Mouse (Mus musculus) thymus, postnatal 14 days (tissue): Measurements from ENCODE around the gene Hist2h2ac.
"Not testable (repeated sequence)": the region's sequence is repeated elsewhere in the genome, so short reads cannot be mapped to it uniquely, and the experiment has no call there.

Experiments
- DNase-seq: peaks from one replicate; pipeline ENCODE4 v3.0.0; 2021

Gene Hist2h2ac

DNA sequence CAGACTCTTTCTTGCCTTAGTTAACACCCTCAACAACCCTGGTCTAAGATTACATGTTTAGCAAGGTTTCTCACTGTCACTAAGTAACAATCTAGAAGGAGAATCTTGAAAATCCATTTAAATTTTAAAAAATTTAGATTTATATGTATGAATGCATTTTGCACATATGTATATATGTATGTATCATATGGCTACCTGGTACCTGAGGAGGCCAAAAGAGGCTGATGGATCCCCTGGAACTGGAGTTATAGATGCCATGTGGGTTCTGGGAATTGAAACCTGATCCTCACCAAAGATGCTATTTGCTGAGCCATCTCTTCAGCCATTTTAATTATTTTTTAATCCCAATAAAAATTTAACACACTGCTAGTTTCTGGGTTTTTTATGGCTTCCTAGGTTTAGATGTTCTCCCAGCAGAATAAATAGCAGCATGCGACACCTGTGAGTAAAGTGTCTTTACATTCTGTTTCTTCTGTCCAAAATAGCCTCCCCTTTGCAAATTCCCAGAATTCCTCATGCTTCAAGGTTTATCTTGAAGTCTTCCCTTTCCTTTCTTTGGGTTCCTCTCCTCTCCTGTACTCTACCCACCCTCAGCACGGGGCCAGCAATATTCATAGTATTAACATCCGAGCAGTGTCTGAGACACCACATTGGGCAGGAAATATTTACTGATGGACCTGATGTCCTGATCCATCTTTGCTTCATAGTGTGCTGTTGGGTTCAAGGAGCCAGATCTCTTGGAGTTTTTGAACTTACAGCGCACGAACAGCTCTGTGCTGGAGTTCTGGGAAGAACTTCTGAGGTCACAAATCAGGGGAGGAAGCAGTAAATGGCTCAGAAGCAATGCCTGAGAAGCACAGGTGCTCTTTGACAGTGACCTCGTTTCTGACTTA is 27.7 kb upstream of the Hist2h2ac start:
- no peak for DNase-seq

DNA sequence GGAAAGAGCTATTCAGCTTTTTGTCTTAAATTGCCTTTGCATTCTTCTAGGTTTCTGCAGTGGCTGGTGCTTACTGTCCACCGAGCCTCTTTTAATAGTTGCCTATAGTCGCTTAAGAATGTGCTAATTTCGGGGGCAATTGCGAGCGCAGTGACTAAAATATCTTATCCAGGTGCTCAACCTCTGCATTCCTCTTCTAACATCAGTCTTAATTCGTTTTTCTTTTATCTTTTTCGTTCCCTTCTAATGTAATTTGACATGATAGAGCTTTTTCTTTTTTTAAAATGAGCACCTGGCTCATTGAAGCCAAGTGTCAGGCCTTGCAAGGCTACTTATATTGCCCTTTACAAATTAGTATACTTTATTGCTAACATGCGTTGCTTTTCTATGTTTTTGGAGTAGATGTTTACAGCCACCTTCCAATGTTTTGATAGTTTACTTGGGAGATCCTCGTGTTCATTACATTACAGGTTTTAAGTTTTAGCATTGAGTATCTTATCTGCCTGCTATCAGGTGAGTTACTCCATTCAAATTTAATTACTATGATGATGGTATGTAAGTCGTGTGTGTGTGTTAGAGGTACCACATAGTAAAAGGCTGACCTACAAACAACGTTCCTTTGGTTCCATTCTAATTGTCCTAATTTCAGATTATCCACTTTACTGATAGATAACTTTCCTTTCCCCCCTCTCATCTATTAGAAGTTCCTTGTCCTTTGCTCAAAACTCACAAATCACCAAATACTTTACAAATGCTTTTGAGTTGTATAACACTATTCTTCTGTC is 26.9 kb upstream of the Hist2h2ac start:
- DNase-seq: no peak

DNA sequence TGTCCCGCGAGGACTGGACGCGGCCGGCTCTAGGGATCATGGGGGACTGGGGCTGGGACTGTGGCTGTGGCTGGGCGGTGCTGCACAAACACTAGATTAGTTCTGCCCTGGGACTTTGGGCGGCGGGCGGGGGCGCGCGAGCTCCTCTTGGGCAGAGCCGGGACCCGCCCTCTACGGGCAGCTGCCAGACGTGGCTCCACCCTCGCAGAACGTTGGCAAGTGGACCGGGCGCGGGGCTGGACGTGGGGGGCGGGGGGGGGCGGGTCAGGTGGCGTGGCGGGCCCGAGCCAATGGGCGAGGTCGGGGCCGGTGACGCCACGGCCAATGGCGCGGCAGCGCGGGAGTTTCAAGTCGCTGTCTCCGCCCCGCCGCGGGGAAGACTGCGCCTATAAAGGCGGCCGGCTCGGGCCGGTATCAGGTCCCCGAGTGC is 25.8 kb upstream of the Hist2h2ac start, which contains the start of gene Hist2h3c1:
Hist2h3c1 (plus strand) TSS at position 259 of the 430 bp plus-strand sequence.
- DNase-seq: not testable (repeated sequence)

DNA sequence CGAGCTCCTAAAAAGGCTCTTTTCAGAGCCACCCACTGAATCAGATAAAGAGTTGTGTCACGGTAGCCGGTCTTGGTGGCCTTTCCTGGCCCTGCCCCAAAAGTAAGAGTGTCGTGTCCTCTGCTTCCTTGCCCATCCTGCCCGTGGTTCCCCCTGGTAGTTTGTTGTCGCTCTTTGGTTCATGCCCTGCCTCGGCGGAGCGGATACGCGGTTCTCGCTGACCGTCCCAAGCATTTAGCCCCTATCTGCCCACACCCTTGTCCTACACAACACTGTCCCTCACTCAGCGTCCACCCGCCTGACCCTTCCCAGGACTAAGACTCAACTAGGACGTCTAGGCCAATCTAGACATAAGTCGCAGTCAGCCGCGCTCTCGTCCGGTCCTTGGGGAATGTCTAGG is 25.3 kb upstream of the Hist2h2ac start:
- not testable (repeated sequence) for DNase-seq

DNA sequence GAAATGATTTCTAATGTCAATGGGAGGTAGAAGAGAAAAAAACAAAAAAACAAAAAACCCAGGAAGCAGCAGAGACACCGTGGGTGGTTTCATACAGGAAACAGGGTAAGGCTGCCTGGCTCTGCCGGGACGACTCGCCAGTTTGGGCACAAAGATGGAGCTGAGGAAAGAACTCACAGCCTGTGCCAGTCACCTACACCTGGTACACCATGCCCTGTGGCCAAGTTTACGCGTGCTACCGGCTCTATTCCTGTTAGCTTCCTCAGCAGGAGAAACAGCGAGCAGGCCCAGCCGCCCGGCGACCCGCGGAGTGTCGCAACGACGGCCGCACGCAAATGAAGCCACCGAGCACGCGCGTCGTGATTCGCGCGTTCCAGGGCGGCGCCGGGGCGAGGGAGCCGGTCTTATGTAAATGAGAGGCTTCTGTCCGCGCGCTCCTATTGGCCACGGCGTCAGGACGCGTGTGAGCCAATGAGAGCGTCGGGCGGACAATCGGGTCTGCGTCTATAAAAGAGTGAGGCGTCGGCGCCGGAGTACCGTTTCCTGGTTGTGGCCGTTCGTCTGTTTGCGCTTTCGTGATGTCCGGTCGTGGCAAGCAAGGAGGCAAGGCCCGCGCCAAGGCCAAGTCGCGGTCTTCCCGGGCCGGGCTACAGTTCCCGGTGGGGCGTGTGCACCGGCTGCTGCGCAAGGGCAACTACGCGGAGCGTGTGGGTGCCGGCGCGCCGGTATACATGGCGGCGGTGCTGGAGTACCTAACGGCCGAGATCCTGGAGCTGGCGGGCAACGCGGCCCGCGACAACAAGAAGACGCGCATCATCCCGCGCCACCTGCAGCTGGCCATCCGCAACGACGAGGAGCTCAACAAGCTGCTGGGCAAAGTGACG is 24.6 kb upstream of the Hist2h2ac start, which contains the start of gene Hist2h2aa1:
Hist2h2aa1 (plus strand) TSS at position 495 of the 884 bp plus-strand sequence.
- DNase-seq: peak; percentile 86

DNA sequence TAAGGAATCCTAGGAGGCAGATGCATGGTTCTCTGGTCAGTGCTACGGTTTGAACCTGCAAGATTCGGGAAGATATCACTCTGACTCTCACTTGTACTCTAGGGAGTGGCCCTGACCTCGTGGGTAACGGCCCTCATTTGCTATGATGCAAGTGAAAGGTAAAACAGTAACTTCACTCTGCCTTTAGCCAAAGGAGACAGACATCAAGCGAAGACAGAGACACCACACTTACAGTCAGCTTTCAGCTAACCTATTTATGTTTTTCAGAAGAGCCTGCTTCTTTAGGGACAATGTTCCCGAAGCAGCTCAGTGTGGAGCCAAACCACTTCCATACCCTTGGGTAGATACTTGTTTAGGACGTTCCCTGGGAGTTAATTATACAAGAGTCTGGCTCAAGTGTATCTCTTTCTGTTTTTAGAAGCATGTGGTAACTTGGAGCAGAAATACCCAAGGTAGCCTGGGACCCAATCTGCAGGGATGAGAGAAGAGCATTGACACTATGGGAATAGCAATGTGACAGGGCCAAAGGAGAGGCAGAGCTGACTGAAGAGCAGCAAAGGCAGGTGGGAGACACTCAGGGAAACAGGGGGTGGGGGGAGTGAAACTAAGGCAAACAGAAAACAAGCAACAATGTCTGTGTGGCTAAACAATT is 23.4 kb upstream of the Hist2h2ac start:
- peak; percentile 47 for DNase-seq

DNA sequence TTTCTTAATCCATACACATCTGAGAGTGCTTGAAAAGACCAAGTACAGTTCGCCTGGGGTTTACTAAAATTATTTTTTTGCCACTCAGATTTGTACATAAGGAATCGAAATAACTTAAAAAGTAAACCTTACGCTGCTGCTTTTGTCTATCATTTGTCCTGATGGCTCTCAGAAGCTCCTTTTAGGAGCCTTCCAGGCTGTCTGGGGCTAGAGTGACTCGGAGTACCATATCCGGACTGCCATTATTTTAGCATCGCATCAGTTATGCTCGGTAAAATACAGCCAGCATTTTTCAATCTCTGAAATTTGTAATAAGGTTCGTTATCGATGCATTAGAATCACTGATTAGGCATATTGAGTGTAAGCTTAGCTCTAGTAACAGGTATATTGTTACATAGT is 20.1 kb upstream of the Hist2h2ac start:
- no peak for DNase-seq

DNA sequence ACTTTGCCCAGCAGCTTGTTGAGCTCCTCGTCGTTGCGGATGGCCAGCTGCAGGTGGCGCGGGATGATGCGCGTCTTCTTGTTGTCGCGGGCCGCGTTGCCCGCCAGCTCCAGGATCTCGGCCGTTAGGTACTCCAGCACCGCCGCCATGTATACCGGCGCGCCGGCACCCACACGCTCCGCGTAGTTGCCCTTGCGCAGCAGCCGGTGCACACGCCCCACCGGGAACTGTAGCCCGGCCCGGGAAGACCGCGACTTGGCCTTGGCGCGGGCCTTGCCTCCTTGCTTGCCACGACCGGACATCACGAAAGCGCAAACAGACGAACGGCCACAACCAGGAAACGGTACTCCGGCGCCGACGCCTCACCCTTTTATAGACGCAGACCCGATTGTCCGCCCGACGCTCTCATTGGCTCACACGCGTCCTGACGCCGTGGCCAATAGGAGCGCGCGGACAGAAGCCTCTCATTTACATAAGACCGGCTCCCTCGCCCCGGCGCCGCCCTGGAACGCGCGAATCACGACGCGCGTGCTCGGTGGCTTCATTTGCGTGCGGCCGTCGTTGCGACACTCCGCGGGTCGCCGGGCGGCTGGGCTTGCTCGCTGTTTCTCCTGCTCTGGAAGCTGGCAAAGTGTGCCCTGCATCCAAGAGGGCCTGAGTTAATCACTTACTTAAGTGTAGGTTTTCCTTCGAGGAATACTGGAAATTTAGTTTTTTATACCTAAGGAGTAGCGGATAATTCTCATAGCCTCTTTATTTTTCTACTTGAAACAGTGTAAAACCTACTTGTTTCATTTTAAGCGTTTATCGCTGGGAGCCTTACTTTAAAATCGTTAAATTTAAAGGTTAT is 19.5 kb upstream of the Hist2h2ac start, which contains the start of gene Hist2h2aa2:
Hist2h2aa2 (minus strand) TSS at position 328 of the 850 bp plus-strand sequence.
- peak; percentile 95 for DNase-seq

DNA sequence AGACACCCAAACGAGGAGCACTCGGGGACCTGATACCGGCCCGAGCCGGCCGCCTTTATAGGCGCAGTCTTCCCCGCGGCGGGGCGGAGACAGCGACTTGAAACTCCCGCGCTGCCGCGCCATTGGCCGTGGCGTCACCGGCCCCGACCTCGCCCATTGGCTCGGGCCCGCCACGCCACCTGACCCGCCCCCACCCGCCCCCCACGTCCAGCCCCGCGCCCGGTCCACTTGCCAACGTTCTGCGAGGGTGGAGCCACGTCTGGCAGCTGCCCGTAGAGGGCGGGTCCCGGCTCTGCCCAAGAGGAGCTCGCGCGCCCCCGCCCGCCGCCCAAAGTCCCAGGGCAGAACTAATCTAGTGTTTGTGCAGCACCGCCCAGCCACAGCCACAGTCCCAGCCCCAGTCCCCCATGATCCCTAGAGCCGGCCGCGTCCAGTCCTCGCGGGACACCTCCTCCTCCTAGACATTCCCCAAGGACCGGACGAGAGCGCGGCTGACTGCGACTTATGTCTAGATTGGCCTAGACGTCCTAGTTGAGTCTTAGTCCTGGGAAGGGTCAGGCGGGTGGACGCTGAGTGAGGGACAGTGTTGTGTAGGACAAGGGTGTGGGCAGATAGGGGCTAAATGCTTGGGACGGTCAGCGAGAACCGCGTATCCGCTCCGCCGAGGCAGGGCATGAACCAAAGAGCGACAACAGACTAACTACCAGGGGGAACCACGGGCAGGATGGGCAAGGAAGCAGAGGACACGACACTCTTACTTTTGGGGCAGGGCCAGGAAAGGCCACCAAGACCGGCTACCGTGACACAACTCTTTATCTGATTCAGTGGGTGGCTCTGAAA is 18.5 kb upstream of the Hist2h2ac start, which contains the start of gene Hist2h3c2:
Hist2h3c2 (minus strand) TSS at position 174 of the 840 bp plus-strand sequence.
- peak; percentile 53 for DNase-seq

DNA sequence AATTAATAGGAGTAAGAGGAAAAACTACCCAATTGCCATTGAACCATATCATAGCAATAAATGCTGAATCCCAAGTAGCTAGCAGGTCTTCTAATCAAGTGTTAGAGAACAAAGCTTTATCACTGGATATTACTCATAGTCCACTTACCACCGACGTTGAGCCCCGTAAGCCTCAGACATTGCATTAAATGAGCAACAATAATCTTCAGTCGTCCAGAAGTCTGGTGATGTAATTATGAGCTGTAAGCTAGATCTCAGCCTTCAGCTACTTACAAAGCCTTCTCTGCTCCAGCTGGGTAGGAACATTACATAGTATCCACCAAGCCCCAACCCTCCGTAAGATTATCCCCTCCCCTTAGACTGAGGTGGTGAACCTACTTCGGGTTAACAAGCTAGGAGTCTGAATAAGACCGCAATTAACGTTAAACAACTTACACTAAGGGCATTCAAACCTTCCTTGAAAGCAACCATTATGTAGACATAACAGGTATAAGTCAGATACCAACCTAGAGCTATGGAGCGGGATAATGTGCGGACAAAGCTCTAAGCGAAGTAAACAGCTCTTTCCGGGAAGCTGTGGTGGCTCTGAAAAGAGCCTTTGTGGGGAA is 17.3 kb upstream of the Hist2h2ac start:
- DNase-seq: no peak

DNA sequence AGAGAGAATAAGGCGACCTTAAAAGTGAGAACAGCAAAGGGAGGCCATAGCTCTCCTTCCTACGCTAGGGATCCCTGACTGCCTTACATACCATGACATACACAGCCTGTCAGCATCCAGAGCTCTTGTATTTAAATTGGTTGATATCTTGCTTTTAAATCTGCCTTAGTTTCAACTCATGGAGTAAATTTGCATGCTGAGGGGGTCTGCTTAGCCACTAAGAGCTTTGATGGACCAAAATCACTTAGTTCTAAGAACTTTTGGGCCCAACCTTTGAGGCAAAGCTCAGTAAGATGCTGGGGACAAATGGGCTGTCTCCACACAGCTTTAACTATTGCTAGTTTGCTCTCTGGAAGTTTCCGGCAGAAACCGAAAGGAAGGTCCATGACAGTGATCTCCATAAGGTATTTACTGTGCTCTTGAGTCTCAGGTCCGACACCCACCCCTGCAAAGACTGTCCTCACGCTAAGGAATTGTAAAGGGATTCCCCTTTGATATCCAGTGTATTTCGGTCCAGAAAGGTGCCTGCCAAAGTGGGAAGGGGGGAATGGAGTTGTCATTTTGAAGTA is 16.7 kb upstream of the Hist2h2ac start:
- DNase-seq: no peak

DNA sequence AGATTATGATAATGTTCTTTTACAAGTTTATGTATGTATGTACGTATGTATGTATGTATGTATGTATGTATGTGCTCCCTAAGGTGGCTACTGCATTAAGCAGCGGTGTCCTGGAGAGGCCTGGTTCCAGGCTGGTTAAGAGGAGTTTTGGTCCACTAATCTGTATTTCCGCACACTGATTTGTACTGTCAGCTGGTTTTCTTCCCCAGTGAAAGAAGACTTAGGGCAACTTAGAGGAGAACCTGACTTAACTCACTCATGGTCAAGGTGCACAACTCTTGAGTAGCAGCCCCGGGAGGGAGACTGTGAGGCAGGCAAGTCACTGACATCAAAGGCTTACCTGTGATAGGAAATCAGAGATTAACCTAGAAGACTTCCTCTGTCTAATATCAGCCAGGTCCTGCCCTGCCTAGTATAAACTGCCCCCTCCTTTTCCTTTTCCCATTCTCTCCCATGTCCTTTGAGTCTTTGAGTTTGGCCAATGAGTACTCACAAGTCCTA is 16.2 kb upstream of the Hist2h2ac start:
- no peak for DNase-seq

DNA sequence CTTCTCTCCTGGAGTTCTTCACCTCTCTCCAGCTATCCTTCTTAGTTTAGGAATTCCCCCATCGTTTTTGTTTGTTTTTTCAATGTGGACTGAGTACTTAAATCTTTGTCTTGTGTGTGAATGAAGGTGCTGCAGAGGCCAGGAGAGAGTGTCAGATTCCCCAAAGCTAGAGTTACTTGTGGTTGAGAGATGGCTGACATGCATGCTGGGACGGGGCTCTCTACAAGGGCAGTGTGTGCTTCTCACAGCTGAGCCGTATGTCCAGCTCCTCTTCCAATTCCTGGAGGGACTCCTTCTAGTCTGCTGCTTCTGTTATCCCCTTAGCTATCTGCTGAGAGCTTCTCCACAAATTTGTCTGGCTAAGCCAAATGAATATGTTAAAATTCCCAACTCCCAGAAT is 15.2 kb upstream of the Hist2h2ac start:
- no peak for DNase-seq

DNA sequence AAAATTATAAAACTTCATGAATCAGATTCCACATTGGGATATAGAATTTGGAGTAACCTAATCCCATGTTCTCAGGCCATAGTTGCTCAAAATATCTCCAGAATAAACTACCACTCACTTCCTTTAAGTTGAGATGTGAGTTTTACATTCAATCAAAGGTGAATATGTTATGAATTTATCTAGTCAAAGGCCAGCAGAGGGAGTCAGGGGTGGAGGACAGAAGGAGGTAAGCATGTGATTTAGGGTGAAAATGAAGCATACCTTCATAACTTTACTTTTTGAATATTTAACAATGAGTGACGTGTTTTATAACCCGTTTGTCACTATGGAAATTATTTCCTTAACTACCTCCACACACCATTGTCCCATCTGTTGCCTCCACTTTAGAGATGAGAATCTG is 14.2 kb upstream of the Hist2h2ac start:
- DNase-seq: peak; percentile 50

DNA sequence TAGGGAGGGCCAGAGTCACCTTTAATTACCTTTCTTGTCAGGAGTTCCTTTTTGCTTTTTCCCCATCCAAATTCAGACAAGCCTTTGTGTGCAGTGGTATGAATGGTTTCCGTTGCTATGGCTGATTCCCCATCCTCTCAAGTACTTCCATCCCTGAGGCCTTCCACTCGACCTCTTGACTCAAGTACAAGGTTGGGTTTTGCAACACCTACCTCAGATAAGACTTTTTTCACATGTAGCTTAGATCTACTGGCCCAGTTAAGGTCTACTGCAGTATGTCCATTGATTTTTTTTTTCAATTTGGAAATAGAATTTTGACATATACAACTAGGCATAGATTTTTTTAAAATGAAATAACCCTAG is 11.1 kb upstream of the Hist2h2ac start:
- DNase-seq: no peak

DNA sequence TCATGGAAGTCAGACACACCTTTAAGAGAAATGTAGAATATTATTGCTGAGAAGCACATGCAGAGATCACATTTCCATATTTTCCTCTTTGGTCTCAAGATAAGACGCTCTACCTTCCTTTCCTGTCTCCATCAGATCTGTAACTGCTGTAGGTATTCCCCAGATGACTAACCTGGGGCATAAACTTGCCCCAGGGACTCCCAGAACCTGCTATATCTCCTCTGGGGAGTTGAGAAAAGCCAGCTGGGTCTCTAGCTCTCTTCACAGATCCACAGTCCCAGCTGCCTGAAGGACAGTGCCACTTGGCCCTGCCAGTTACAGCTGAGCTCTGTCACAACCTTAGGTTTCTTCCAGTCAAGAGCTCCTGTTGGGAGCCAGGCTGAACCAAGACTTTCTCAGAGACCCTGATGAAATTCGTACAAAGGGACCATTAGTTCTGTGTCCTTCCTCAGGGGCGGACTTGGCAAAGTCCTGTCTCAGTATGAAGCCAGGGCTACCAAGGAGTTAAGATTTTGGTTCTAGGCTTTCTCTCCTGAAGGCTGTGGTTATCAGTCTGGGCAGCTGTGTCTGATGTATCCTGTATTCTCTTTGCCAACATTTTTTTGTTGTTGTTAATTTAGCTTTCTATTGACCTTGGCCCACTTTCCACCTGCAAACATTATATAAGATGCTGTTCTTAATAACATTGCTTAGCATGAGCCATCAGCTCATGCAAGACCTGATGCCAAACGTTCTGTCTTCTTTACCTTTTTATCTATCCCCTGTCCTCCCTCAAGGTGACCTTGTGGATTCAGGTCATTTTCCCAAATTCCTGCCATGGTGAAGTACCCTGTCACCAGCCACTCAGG is 10.5 kb upstream of the Hist2h2ac start:
- no peak for DNase-seq

DNA sequence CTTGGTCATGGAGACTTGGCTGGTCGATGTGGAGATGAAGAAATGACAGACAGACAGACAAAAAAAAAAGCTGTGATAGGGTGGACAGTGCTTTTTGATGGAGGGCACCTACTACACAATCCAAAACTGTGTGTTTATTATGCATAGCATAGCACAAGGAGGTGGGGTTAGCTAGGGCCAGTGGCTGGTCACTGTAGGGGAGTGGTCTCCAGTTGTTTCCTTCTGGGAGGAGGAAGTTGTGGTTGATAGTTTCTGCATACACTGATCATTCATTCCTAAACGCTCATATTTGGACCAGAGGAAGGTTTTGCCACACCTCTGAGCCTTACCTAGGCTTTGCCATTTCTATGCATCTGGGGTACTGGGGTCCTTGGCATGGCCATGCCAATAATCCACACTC is 9.7 kb upstream of the Hist2h2ac start:
- DNase-seq: no peak

DNA sequence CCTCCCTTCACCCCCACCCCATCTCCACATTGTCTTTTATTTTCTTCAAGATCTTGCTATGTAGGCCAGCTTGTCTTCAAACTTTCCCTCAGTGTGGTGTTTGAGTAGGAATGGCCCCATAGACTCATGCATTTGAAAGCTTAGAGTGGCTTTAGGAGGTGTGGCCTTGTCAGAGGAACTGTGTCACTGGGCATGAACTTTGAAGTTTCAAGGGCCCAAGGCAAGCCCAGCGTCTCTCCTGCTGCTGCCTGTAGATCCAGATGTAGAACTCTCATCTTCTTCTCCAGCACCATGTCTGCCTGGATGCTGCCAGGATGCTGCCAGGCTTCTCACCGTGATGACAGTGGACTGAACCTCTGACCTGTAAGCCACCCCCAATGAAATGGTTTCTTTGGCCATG is 8.1 kb upstream of the Hist2h2ac start:
- DNase-seq: no peak
